Mouse (Mus musculus): ENCODE measurements at regions not wholly inside any gene's neighbourhood (a gene's known extent, or its start where the extent isn't known, plus 50 kb on each side); places are given as distances from the start of the nearest gene placed in this dataset.

GRCm38 (mm10) chr12:39472984-39473383, 564.8 kb downstream of the Arl4a start:
- no peaks in the 10 kb centered on the region for H3K4me1 ChIP-seq (ENCODE audit: control insufficient read depth, insufficient read depth, low read length)
- no peaks in the 10 kb centered on the region for H3K27me3 ChIP-seq (ENCODE audit: control insufficient read depth, insufficient read depth, low read length)
- H3K36me3 ChIP-seq (ENCODE audit: control insufficient read depth, insufficient read depth, low read length) = no peaks in the 10 kb centered on the region
- no peak overlapping the region for H3K27ac ChIP-seq (ENCODE audit: low read depth, low read length)
- H3K4me2 ChIP-seq (ENCODE audit: low read depth) = no peak overlapping the region
- no peak for DNase-seq (ENCODE audit: low spot score)
- H3K9me3 ChIP-seq (ENCODE audit: control insufficient read depth, low read length) = no peaks in the 10 kb centered on the region
- H3K9ac ChIP-seq (ENCODE audit: low read length) = no peak overlapping the region
- H3K4me3 ChIP-seq (ENCODE audit: low read depth, low read length) = no peak overlapping the region
- ATAC-seq (ENCODE audit: insufficient read depth, low FRiP score, low TSS enrichment) = no peak

All from neural tube, embryonic 11.5 days (tissue).